Mouse (Mus musculus): ENCODE data around the gene Ccndbp1. TPM values are rescaled to one million over a fixed set of nuclear protein-coding genes. Genes with fewer than 3 reads are reported as not detected.

Gene Ccndbp1
- polyA plus RNA-seq, 1 experiment from 2014 or later, result 59.1 TPM

DNA sequence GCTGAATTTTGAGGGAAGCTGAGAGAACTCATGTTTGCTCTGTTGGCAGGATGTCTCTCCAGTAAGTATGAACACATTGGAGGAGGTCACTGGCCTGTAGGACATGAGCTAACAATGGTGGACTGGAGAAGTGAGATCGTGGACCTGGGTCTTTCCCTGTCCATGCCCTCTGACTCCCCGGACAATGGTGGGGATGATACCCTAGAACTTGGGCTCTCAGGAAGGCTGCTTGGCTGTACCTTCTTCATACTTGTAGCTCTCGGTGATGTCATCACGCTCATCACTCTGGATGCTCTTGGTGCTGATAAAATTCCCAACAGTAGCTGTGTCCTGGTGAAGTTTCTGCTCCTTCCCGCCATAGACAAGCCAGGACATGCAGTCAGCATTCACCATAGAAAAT, 44.0 kb downstream of the Ccndbp1 start:
- ATAC-seq (ENCODE audit: low FRiP score), result no peak
- Histone ChIP-seq H3K36me3 (no peaks in the 10 kb centered on the region), H3K4me1 (no peaks in the 10 kb centered on the region), H3K4me2 (replicated peaks) (no peak overlapping the region), H3K4me3 (no peak overlapping the region), H3K9ac (no peak overlapping the region), H3K9me3 (replicated peaks) (no peaks in the 10 kb centered on the region), H3K27me3 (no peaks in the 10 kb centered on the region), H3K27ac (no peak overlapping the region)
- 90% methylated on average over 5 of the region's 5 CpGs for WGBS

DNA sequence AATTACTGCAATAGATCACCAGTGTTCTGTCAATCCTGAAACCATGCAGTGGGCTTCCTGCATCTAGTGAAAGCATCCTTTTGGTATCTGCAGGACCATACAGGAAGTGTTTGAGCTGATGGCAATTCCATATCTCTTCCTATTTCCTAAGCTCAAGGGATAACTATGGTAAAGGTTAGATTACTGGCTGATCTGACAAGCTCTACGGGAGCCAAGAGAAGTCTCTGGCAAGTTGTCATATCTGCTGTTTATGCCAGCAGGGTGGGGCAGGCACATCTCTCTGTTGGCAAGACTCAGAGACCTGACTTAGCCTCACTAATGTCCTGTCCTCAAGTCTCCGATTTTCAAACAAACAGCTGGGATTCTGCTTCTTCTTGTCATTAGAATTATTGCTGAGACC, 45.9 kb downstream of the Ccndbp1 start:
- H3K27ac ChIP-seq, result no peak overlapping the region
- H3K4me2 ChIP-seq (replicated peaks), result no peak overlapping the region
- H3K36me3 ChIP-seq, result no peaks in the 10 kb centered on the region
- H3K9me3 ChIP-seq (replicated peaks), result no peaks in the 10 kb centered on the region
- ATAC-seq (ENCODE audit: low FRiP score), result no peak
- H3K4me1 ChIP-seq, result no peaks in the 10 kb centered on the region
- H3K4me3 ChIP-seq, result no peak overlapping the region
- WGBS, result 84% methylated on average over 2 of the region's 2 CpGs
- no peaks in the 10 kb centered on the region for H3K27me3 ChIP-seq
- H3K9ac ChIP-seq, result no peak overlapping the region

DNA sequence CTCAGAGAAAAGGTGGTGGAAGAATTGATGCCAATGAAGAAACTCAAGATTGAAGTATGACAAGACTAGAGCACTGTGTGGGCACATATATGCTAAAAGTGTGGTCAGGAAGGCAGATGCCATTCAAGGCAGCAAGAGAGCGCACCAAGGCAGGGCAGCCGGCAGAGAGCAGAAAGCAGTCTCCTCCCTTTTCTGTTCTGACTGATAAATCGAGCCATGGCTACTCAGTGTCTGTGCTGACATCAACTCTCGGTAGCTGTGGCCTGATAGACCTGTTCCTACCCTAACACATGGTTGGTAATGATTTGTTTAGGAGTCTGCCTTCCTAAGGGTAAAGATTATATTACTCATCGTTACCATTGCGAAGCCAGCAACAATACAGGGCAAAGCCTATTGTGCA, 47.7 kb downstream of the Ccndbp1 start:
- H3K27me3 ChIP-seq, result no peaks in the 10 kb centered on the region
- H3K36me3 ChIP-seq, result no peaks in the 10 kb centered on the region
- H3K4me3 ChIP-seq, result no peak overlapping the region
- no peak for ATAC-seq (ENCODE audit: low FRiP score)
- no peak overlapping the region for H3K27ac ChIP-seq
- H3K4me1 ChIP-seq, result no peaks in the 10 kb centered on the region
- no peak overlapping the region for H3K9ac ChIP-seq
- no peak overlapping the region for H3K4me2 ChIP-seq (replicated peaks)
- no peaks in the 10 kb centered on the region for H3K9me3 ChIP-seq (replicated peaks)
- whole genome bisulfite sequencing, result 87% methylated on average over 6 of the region's 6 CpGs

DNA sequence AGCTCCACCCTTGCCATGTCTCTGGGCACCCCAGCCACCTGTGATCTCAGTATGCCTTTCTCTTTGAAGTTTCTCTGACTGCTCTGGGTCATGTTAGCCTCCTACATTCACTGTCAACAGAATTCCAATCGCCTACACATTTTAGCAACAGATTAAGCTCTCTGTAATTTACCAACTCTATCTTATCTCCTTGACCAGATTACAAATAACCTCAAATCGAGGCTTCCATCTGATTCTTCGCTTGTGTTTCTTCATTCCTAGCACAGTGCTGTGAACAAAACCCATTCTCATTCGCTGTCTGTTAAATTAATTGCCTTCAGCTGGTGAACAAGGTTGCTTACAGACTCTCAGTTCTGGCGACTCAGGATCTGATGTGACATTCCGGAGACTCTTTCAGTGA, 49.8 kb downstream of the Ccndbp1 start:
- H3K4me3 ChIP-seq, result no peak overlapping the region
- H3K9me3 ChIP-seq (replicated peaks), result no peaks in the 10 kb centered on the region
- ATAC-seq (ENCODE audit: low FRiP score), result no peak
- WGBS, result 76% methylated on average over 6 of the region's 6 CpGs
- no peak overlapping the region for H3K4me2 ChIP-seq (replicated peaks)
- H3K27me3 ChIP-seq, result no peaks in the 10 kb centered on the region
- no peak overlapping the region for H3K27ac ChIP-seq
- no peaks in the 10 kb centered on the region for H3K36me3 ChIP-seq
- H3K4me1 ChIP-seq, result no peaks in the 10 kb centered on the region
- no peak overlapping the region for H3K9ac ChIP-seq

DNA sequence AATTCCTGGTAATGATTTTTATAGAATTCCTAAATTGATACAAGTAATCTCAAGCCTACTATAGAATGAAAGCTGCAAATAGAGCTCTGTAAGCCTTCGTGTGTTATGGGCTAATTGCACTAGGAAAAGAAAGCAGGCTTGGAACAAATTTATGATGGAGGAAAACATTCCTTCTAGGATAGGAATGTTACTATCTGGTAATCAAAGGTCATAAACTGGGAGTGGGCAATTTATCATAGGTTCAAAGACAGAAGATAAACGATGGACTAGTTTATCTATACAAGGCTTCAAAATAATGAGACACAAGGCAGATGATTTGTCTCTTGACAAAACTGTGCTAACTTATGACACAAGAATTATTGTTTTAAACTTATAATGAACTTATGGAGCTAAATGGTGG, 53.1 kb downstream of the Ccndbp1 start:
- WGBS, result 86% methylated on average over 2 of the region's 2 CpGs
- no peaks in the 10 kb centered on the region for H3K4me1 ChIP-seq

More for the DNA sequence above, 53.1 kb downstream of the Ccndbp1 start:
- Histone ChIP-seq H3K27ac (no peak overlapping the region), H3K9ac (no peak overlapping the region), H3K4me2 (replicated peaks) (no peak overlapping the region), H3K36me3 (no peaks in the 10 kb centered on the region), H3K4me3 (no peak overlapping the region), H3K9me3 (replicated peaks) (no peaks in the 10 kb centered on the region), H3K27me3 (no peaks in the 10 kb centered on the region)
- no peak for ATAC-seq (ENCODE audit: low FRiP score)

Small RNA genes within 50 kb of the gene (microRNA-seq; reads per million reads assigned to microRNA genes)
- gene Gm44325, result not detected

Other genes starting within 250 kb of the Ccndbp1 start
- gene Cdan1, start 158.3 kb upstream of the Ccndbp1 start, polyA plus RNA-seq (2016; fragmentation: Nextera tagmentation; extraction: Ambion mirVana), result 11.1 TPM in 2 replicates
- 14.0 and 15.2 TPM in 2 replicates for gene Ttbk2, start 157.8 kb upstream of the Ccndbp1 start, polyA plus RNA-seq (2016; fragmentation: Nextera tagmentation; extraction: Ambion mirVana)
- gene Ubr1, start 37.7 kb upstream of the Ccndbp1 start, polyA plus RNA-seq (2016; fragmentation: Nextera tagmentation; extraction: Ambion mirVana), result 28.6 and 33.4 TPM in 2 replicates
- gene Tmem62, start 31.4 kb upstream of the Ccndbp1 start, polyA plus RNA-seq (2016; fragmentation: Nextera tagmentation; extraction: Ambion mirVana), result 6.2 and 6.3 TPM in 2 replicates
- 5.3 and 6.8 TPM in 2 replicates for gene Epb42, start 28.7 kb downstream of the Ccndbp1 start, polyA plus RNA-seq (2016; fragmentation: Nextera tagmentation; extraction: Ambion mirVana)
- gene Tgm5, start 77.4 kb downstream of the Ccndbp1 start, polyA plus RNA-seq (2016; fragmentation: Nextera tagmentation; extraction: Ambion mirVana), result not detected in 2 replicates
- gene Tgm7, start 101.4 kb downstream of the Ccndbp1 start, polyA plus RNA-seq (2016; fragmentation: Nextera tagmentation; extraction: Ambion mirVana), result not detected in 2 replicates
- 29.2 and 29.6 TPM in 2 replicates for gene Adal, start 132.0 kb downstream of the Ccndbp1 start, polyA plus RNA-seq (2016; fragmentation: Nextera tagmentation; extraction: Ambion mirVana)
- 22.3 and 24.7 TPM in 2 replicates for gene Lcmt2, start 132.2 kb downstream of the Ccndbp1 start, polyA plus RNA-seq (2016; fragmentation: Nextera tagmentation; extraction: Ambion mirVana)
- gene Tubgcp4, start 162.3 kb downstream of the Ccndbp1 start, polyA plus RNA-seq (2016; fragmentation: Nextera tagmentation; extraction: Ambion mirVana), result 70.0 and 74.5 TPM in 2 replicates
- 11.5 and 13.6 TPM in 2 replicates for gene Zscan29, start 162.7 kb downstream of the Ccndbp1 start, polyA plus RNA-seq (2016; fragmentation: Nextera tagmentation; extraction: Ambion mirVana)

Data from hindbrain, embryonic 12.5 days (tissue).